Mouse (Mus musculus) ovary, postnatal 36 days (tissue): ENCODE data around the gene Ift122.

Source experiments
- DNase-seq: peaks from one replicate; pipeline ENCODE4 v3.0.0; 2022; ENCODE audit warnings: low spot score, mixed read lengths

Gene Ift122

GRCm38 (mm10) chr6:115926416-115926815, 73.1 kb downstream of the Ift122 start:
- no peak for DNase-seq

DNA sequence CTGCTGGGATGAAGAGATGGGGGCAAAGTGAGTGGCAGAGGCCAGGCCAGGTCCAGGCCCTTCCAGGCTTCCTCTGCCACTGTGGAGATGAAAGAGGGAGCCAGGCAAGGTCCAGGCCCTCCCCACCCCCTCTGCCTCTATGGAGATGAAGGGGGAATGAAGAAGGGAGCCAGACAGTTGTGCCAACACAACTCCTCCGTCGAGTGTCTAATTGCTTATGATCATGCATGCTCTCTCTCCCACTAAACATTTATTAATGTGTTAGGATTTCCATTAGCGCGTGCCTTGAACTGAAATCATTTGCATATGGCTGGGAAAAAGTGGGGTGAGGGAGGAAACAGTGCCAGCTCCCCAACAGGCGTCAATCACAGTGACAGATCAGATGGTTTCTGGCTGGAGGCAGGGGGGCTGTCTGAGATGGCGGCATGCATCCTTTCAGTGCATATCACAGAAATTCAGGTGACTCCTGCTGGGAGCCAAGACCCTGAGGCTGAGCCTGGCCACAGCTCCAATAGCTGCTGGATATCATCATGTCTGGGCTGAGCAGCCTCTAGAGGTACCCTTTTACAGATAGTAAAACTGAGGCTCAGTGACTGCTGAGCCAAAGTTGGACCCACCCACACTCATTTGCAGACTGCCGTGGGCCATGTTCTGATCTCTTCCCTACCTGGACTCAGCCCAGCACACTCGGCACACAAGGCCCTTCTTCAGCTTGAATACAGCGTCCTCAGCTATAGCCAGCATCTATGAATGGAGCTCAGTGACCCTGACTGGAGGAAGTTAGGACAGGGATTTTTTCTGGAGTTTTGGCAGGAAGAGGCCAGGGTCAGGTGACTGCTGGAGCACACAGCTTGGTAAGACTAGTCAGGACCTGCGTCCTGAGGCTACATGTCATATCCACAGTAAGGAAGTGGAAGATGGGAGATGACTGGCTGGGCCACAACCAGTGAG, 74.3 kb downstream of the Ift122 start:
- DNase-seq = no peak

DNA sequence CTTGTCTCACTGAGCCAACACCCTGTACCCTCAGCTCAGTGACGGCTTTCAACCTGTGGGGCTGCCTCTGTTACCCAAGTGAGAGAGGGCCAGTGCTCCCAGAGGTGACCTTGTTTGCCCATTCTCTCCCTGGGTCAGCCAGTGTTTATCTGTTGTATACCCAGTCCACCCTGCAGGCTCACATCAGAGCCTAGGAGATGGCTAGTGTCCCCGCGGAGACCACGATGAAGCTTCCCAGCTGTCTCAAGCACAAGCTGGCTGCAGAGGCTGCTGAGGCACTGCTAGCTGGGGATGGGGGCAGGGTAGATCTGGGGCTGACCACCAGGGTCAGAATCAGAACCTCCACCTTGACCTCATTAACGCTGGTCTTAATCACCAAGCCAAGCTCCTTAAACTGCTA, 76.7 kb downstream of the Ift122 start:
- no peak for DNase-seq

DNA sequence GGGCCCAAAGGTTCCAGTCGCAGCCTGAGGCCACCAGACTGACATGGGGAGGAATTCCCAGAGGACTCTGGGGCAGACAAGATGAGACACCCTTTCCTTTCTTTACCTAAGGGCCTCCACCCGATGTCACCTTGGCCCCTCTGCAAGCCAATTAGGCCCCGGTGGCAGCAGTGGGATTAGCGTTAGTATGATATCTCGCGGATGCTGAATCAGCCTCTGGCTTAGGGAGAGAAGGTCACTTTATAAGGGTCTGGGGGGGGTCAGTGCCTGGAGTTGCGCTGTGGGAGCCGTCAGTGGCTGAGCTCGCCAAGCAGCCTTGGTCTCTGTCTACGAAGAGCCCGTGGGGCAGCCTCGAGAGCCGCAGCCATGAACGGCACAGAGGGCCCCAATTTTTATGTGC, 78.4 kb downstream of the Ift122 start, which contains the start of gene Rho:
Rho (plus strand) TSS at position 110 of the 400 bp plus-strand sequence.
- no peak for DNase-seq

DNA sequence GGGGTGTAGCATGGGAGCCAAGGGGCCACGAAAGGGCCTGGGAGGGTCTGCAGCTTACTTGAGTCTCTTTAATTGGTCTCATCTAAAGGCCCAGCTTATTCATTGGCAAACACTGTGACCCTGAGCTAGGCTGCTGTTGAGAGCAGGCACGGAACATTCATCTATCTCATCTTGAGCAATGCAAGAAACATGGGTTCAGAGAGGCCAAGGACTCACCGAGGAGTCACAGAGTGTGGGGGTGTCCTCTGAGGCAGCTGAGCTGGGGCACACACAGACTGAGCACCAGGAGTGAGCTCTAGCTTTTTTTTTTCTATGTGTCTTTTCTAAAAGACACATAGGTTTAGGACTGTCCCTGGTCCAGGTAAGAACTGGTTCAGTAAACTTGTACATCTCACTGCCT, 79.1 kb downstream of the Ift122 start:
- DNase-seq = no peak

- no peak for DNase-seq
Observed at GRCm38 (mm10) chr6:115935544-115935943, 82.3 kb downstream of the Ift122 start.

- no peak for DNase-seq
Observed at GRCm38 (mm10) chr6:115938011-115938410, 84.7 kb downstream of the Ift122 start.

GRCm38 (mm10) chr6:115938798-115939197, 85.5 kb downstream of the Ift122 start:
- no peak for DNase-seq

GRCm38 (mm10) chr6:115940603-115941002, 87.3 kb downstream of the Ift122 start:
- no peak for DNase-seq

DNA sequence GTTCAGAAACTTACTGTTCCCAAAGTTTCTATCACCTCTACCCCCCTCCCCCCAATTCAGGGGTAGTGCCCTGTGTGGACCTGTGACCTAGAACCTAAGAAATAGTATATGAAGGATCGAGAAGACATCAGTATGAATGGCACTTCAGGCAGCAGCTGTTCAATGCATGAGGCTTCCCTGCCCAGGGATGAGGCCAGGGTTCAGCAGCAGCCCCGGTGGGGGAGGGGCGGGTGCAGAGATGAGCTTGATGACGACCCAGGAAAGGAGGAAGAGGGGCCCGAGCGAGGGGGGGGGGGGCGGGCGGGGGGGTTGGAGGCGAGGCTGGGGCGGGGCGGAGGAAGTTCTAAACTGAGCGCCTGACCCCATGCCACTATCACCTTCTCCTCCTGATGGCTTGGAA, 87.9 kb downstream of the Ift122 start:
- DNase-seq = no peak

GRCm38 (mm10) chr6:115943498-115944427, 90.5 kb downstream of the Ift122 start:
- DNase-seq = no peak

GRCm38 (mm10) chr6:115944638-115945037, 91.4 kb downstream of the Ift122 start, which contains the start of gene H1foo:
Gene H1foo, plus strand, starts transcription at chr6:115944938.
- no peak for DNase-seq

DNA sequence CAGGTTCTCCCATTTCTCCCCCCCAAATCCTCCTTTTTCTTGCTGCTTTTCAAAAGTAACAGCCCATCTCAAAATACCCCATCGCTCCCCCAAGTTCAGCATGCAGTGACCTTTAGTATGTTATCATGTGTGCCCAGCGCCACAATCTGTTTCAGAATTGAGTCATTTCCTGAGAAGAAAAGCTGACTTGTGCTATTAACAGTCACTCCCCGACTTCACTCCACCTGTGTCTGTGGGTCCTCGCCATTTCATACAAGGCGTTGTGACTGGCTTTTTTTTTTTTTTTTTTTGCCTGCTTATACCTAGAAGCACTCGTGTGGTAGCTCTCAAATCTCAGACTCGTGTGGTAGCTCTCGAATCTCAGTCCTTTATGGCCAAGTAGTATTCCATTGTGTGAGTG, 92.4 kb downstream of the Ift122 start:
- no peak for DNase-seq

GRCm38 (mm10) chr6:115946389-115946788, 93.1 kb downstream of the Ift122 start:
- peak; percentile 61 for DNase-seq

GRCm38 (mm10) chr6:115954506-115955074, 101.3 kb downstream of the Ift122 start:
- no peak for DNase-seq

DNA sequence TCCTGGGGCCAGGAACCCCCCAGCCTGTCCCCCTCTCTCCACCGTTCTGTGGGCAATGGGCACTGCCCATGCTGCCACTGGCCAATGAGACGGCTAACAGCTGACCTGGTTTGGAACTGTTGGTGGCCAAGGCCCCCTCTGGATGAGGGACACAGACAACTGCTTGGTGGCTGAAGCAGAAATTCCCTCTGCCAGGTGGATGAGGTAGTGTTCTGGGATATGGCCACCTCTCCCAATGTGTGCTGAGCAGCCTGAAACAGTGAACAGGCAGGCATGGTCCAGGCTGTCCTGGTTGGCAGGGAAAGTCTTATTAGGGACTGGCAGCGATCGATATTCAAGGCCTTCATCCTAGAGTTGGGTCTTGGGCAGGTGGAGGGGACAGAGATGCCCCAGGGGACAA, 101.9 kb downstream of the Ift122 start:
- DNase-seq = no peak

- DNase-seq = no peak
Observed at GRCm38 (mm10) chr6:115955664-115956063, 102.4 kb downstream of the Ift122 start.

- no peak for DNase-seq
Observed at GRCm38 (mm10) chr6:115956418-115956921, 103.2 kb downstream of the Ift122 start.

GRCm38 (mm10) chr6:115956922-115957601, 103.8 kb downstream of the Ift122 start:
- no peak for DNase-seq

DNA sequence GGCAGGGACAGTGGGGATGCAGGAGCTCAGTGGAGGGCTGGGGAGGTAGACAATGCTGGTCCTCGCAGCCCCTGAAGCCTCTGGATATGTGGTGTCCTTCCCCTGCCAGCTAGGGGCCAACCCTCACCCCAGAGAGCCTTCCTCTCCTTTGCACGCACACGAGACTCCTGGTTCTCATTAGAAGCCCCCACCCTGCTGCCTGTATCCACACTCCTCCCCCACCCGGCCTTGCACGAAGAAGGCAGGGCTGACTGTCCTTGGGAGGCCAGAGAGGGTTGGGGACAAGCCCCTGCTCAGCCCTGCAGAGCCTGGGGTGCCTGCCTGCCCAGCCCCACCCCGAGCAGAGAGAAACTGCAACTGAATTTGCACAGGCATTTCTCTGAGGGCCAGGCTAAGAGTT, 104.4 kb downstream of the Ift122 start:
- peak; percentile 56 for DNase-seq

- DNase-seq = no peak
Observed at GRCm38 (mm10) chr6:115958445-115958844, 105.2 kb downstream of the Ift122 start.
